Mouse (Mus musculus) CD4-positive helper T cell, adult 2 months (primary cell): ENCODE results near the gene Rptor.

Source experiments
- DNase-seq: peaks from one replicate; pipeline ENCODE4 v3.0.0-alpha.2; 2012; ENCODE audit warnings: low read depth, missing footprints, low spot score

Gene Rptor

GRCm38 (mm10) chr11:119602763-119603526 lies at the start of gene Rptor:
Gene Rptor (plus strand): TSS chr11:119602905.
- DNase-seq = peak; percentile 96

GRCm38 (mm10) chr11:119554706-119555105 lies 48.0 kb upstream of the Rptor start:
- no peak for DNase-seq

DNA sequence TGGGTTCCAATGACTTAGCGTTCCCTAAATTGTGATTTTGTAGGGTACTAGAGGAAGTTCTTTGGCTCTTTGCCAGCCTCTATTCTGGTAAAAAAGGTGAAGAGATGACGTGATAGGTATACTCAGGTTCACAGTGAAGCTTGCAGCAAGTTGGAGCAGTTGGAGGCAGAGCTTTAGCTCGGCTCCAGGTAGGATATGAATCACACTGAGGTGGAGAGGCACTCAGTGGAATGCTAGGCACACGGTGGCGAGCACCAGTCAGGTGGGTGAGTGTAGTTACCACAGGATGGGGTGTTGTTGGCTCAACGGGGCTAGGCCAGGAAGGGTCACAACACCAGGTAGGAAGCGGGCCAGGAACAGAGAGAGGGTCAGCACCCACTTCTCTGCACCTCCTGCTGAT lies 47.5 kb upstream of the Rptor start:
- no peak for DNase-seq

DNA sequence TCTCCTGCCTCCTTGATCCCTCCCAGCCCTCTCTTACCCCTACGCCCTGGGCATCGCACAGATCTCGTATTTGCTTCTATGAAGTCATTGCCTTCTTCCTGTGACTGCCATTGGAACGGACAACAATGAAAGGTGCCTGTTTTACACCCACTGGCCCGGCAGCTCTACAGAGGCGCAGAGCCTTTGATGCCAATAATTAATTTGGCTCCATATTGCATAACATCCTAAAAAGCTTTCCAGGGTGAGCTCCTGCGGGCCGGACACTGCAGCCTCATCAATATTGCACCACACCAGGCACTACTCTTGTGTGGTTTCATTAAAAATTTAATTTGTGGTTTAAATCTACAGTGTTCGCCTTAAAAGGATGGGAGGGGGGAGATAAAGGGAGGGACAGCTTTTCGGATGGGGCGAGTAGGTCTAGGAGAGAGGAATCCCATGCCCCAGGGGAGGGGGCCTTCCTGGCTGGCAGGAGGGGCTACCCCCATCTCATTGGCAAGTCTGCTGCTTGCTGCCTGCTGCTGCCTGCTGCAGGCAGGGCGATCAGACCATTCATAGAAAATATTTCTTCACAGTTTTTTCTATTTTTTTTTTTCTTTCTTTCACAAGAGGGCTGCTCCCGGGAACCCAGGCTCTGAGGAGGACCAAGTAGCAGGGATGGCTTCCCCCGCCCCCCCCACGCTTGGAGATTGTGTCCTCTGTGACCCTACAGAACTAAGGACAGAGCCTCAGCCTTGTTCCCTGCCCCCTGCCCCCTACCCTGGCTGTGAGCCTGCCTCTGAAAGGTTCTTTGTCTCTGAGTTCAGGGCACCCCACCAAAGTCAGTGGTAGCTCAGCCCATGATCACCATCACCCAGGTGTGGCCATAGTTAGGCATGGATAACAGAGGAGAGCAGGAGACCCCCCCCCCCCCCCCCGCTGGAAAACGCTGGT lies 44.5 kb upstream of the Rptor start:
- DNase-seq = no peak

- DNase-seq = no peak
Observed at GRCm38 (mm10) chr11:119558870-119559610, 43.7 kb upstream of the Rptor start.

GRCm38 (mm10) chr11:119562286-119562685 lies 40.4 kb upstream of the Rptor start:
- DNase-seq = no peak

GRCm38 (mm10) chr11:119563166-119563565 lies 39.5 kb upstream of the Rptor start:
- DNase-seq = no peak

GRCm38 (mm10) chr11:119564383-119564782 lies 38.3 kb upstream of the Rptor start:
- DNase-seq = no peak

DNA sequence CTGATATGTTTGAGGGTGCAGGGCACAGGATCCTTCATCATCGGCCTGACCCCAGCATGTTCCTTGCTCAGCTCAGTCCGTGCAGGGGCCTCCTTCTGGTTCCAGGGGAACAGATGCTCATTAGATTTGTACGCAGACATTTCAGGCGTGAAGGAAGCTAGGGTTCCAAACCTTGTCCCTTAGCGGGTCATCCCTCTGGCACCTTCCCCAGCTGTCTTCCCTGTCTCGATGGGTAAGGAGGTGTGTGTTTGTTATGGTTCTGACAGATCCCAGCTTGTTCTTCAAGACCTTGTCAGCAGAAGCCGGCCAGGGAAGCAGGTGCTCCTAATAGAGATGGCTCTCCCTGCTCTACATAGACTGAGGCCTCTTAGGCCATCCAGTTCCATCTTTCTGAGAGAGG lies 37.7 kb upstream of the Rptor start:
- no peak for DNase-seq

DNA sequence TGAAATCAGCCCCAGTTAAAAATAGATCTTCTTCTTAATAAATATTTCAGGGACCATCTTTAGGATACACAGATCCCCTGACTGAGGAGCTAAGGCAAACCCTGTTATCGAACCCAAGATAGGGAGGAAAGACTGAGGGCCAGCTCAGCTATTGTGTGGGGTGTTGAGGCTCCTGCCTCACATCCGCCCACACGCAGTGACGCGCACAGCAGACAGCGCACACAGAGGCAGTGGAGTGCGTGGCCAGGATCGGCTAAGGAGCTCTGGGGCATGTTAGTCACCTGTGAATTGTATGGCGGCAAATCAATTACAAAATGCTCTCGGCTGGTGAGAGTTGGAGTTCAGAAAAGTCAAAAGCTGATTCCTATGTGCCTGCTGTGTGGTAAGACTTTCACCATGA lies 37.0 kb upstream of the Rptor start:
- DNase-seq = peak; percentile 21

DNA sequence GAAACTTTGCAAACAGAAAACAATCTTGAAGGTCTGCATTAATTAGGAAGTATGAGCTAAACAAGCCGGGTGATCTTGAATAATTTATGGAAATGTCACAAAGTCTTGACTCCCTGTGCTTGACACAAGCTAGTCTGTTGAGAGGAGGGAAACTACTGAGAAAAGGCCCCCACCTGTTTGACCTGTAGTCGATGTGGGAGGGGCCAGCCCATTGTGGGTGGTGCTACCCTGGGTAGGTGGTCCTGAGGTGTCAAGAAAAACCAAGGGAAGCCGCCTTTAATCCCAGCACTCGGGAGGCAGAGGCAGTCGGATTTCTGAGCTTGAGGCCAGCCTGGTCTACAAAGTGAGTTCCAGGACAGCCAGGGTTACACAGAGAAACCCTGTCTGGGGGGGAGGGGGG lies 36.5 kb upstream of the Rptor start:
- DNase-seq = no peak

DNA sequence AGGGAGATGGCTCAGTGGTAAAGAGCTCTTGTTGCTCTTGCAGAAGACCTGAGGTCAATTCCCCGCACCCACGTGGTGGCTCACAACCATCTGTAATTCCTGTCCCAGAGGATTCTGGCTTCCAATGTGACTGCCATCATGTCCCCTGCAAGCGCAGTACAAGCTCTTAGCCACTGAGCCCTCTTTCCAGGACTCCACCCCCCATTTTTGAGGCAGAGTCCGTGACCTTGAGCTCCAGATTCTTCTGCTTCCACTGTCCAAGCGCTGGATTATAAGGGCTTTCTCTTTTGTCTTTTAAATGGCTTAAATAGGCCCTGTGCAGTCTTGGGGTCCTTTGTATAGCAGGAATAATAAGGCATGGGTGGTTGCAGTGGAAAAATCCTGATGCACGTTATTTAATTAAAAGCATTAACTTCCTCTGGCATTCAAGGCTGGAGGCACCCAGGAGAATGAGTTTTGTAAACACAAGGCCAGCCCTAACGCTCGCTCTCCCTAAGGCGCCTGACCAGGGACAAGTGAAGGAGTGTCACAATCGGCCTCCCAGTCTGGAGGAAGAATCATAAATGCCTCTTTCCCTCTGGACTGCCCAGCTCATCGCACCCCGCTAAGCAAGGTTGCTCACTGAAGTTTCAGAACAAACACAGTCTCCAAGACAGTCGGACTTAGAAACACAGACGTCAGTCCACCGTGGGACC lies 30.2 kb upstream of the Rptor start:
- no peak for DNase-seq

- DNase-seq = no peak
Observed at GRCm38 (mm10) chr11:119576855-119577254, 25.9 kb upstream of the Rptor start.

DNA sequence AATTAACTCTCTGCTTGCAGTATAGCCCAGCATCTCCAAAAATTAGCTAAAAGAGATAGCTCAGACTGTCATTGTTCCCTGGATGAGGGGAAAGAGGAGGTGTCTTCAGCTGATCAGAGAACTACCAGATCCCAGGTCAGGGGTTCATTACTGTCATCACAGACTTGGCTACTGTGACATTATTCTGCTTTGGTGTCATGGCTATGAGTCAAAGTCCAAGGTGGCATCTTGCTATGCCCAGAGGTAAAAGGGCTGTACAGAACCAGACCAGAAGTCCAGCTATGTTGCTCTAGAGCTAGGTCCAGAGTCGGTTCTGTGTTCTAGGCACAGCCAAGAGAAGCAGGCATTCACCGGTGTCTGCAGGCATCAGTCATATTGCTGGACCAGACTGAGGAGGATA lies 25.0 kb upstream of the Rptor start:
- DNase-seq = no peak

- no peak for DNase-seq
Observed at GRCm38 (mm10) chr11:119586511-119586910, 16.2 kb upstream of the Rptor start.

GRCm38 (mm10) chr11:119587112-119587511 lies 15.6 kb upstream of the Rptor start:
- no peak for DNase-seq

DNA sequence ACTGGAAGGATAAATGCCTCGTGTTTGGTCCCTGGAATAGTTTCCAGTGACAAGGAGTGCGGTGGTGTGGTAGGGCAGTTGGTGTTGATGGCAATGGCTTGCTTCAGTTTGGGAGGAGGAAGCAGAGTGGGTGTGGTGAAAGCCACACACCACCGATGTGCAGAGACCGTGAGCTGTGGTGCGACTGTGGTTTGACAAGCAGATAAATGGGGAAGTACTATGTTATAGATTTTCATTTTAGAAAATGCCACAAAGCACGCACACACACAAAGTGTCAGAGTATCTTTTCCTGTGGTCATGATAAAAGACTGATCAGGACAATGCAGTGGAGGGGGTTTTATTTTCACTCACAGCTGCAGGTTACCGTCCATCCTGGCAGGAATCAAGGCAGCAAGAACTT lies 13.5 kb upstream of the Rptor start:
- DNase-seq = peak; percentile 20

DNA sequence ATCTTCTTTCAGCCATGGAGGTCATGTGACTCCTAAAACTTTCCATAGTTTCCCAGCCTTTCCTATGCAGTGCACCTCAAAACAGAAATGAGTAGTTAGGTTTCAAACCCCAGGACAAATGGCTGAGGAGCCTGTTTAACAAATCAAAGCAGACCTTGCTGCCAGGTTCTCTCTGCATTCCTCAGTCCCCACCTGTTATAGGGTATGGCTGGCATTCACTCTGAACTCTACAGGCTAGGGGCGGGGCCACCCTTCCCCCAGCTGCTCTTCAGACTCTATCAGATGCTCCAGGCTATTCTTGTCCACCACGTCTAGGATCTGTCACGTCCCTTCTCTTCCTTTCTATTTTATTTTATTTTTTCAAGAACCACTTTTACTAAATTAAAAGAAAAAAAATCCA lies 8.7 kb upstream of the Rptor start:
- no peak for DNase-seq

DNA sequence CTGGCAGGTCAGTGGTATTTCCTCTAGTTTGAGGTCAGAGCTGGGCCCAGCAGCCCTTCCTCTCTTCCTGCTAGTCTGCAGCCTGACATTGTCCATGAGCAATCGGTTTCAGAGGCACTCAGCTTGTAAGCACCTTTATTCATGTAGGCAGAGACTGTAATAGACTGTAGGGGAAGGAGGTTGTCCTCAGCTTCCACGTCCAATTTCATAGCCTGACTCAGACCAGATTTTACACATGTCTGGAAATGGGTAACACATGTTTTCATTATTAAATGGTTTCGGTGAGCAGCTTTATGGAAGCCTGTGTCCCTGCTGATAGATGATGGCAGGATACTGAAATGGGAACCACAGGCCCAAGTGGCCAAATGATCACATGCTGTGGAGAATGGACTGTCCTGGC lies 3.8 kb upstream of the Rptor start:
- DNase-seq = no peak

DNA sequence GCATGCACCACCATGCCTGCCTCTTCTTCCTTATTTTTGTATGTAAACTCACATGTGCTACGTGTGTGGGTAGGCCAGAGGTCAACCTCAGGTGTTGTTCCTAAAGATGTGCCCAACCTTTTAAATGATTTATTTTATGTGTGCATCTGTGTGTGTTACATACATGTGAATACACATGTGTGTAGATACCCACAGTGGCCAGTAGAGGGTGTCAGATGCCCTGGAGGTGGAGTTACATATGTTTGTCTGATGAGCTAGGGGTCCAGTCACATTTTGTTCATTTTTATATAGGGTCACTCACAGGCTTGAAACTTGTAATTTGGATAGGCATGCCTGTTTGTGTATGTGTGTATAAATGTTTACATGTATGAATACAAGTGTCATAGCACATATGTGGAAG lies 2.4 kb upstream of the Rptor start:
- DNase-seq = peak; percentile 13

DNA sequence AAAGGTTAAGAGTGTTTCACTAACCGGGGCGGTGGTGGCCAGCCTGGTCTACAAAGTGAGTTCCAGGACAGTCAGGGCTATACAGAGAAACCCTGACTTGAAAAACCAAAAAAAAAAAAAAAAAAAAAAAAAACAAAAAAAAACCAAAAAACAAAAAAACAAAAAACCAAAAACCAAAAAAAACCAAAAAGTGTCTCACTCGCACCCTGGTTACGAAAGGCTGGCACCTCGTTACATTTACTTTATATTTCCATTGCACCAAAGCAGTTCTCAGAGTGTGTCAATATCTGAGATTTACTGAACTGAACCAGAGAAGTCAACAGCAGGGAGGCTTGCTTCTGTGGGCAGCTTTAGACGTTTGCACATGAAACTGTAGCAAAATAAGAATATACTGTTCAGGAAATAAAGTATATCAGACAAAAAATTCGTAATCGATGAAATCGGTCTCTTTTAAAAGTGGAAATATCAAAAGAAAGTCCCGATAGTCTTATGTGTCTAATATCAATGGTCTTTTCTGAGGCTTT lies 466 bp upstream of the Rptor start:
- DNase-seq = peak; percentile 48
